Mouse (Mus musculus) C3H10T1/2 (cell line): ENCODE results near the gene Prl2b1. TPM values are rescaled to one million over a fixed set of nuclear protein-coding genes. Genes with fewer than 3 reads are reported as not detected.

Experiments
- polyA plus RNA-seq, 2 experiments: library from polyadenylated mRNA; unstranded; fragments of >200 nt; fragmentation: generic; extraction: Trizol; gene quantifications; one replicate each; pipeline ENCODE4 v1.2.1; 2012; ENCODE audit warnings: missing spikeins in 2 of 2

The Prl2b1 gene
- polyA plus RNA-seq, result not detected

DNA sequence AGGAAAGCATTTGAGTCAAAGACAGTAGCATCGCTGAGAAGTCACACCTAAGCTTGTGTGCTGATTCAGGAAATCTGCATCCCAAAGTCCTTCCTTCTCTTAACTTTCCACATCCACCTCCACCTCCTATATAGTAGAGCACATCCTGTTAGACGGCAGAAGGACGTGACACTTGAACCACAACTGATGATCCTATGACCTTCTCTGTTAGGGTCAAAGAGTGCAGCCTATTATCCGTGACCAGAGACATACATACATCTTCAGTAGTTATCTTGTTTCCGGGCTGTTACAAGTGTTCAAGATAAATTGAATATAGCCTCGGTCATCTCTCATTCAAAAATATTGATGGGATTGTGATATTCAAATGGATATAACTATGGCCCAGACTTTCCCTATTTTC is at the start of gene Prl2b1:
Prl2b1 (minus strand) TSS at position 101 of the 400 bp plus-strand sequence.

DNA sequence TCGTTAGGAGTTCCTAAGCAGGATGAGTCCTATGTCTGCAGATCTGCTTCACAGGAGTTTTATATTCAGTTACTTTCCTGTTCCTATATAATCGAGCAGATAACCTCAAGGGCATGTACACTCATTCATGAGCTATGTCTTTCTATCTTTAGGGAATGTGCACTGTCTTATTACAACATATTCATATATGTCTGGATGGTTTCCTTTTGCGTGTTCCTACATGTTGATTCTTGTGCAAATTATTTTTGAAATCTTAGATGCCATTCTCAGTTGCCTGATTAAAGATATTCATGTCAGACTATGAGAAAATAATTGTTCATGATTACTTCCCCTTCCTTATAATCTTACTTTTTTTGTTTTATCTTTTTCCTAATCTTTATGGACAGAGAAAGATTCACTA is 47.9 kb upstream of the Prl2b1 start, which contains the start of gene Prl8a6:
Prl8a6 (minus strand) TSS at position 101 of the 400 bp plus-strand sequence.

DNA sequence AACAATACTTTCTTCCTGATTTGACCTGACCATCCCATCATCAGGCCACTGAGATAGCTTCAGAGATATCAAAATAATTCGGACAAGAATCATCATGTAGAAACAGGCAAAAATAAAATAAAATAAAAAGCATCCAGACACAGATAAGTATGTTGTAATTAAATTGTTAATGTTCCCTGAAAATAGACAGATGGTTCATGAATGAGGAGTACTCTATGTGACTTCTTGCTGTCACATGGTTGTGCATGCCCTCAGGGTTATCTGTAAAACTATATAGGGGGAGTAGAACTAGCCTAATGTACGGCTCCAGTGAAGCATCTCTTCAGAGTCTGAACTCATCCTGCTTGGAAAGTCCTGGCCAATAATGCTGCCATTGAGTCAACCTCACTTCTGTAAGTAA is 45.3 kb downstream of the Prl2b1 start, which contains the start of gene Prl8a2:
Prl8a2 (plus strand) TSS at position 301 of the 400 bp plus-strand sequence.

Other genes with a start within 250 kb of the Prl2b1 start
- not detected for gene Prl3d3, start 234.1 kb downstream of the Prl2b1 start, polyA plus RNA-seq
- not detected for gene Prl3c1, start 194.2 kb downstream of the Prl2b1 start, polyA plus RNA-seq
- not detected for gene Prl3b1, start 149.0 kb downstream of the Prl2b1 start, polyA plus RNA-seq
- not detected for gene Prl3a1, start 131.4 kb downstream of the Prl2b1 start, polyA plus RNA-seq
- gene Prl6a1, start 78.2 kb downstream of the Prl2b1 start, polyA plus RNA-seq, result not detected
- gene Prl8a2, start 45.2 kb downstream of the Prl2b1 start, polyA plus RNA-seq, result not detected
- not detected for gene Prl8a6, start 47.8 kb upstream of the Prl2b1 start, polyA plus RNA-seq
- not detected for gene Prl8a8, start 122.4 kb upstream of the Prl2b1 start, polyA plus RNA-seq
- not detected for gene Prl8a9, start 173.8 kb upstream of the Prl2b1 start, polyA plus RNA-seq
- not detected for gene Prl8a1, start 191.3 kb upstream of the Prl2b1 start, polyA plus RNA-seq
- not detected for gene Prl7b1, start 219.7 kb upstream of the Prl2b1 start, polyA plus RNA-seq